Mouse (Mus musculus): ENCODE measurements around the gene Zbtb46. TPM values are rescaled to one million over a fixed set of nuclear protein-coding genes. Genes with fewer than 3 reads are reported as not detected.

Gene Zbtb46
- polyA plus RNA-seq, 1 experiment = 4.6 TPM

GRCm38 (mm10) chr2:181364487-181364859, 94.8 kb downstream of the Zbtb46 start:
- DNase-seq (ENCODE audit: low spot score) = no peak

- DNase-seq (ENCODE audit: low spot score) = no peak
Observed at GRCm38 (mm10) chr2:181363946-181364345, 95.3 kb downstream of the Zbtb46 start.

DNA sequence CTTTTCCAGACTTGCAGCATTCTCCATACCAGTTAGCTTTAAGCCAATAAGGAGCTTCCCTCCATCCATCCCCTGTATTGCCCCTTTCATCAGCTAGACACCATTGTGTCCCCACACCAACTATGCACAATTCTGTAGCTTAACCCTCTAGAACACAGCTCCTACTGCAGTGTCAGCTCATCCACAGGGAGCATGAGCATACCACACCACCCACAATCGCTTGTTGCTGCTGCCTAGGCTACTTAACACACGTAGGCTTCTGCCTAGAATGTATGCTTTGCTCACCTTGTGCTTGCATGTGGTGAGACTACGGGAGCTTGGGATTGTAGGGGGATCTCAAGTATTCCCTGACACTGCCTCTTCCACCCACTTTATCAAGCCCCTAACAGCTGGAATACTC, 102.4 kb downstream of the Zbtb46 start:
- no peak for DNase-seq (ENCODE audit: low spot score)

- no peak for DNase-seq (ENCODE audit: low spot score)
Observed at GRCm38 (mm10) chr2:181342766-181343165, 116.5 kb downstream of the Zbtb46 start.

- no peak for DNase-seq (ENCODE audit: low spot score)
Observed at GRCm38 (mm10) chr2:181340426-181340825, 118.8 kb downstream of the Zbtb46 start.

Other genes with a start within 250 kb of the Zbtb46 start
- 0.49 and 0.51 TPM in 2 replicates for gene Srms, start 246.2 kb downstream of the Zbtb46 start, polyA plus RNA-seq (2012; rRNA removed)
- gene Fndc11, start 239.4 kb downstream of the Zbtb46 start, polyA plus RNA-seq (2012; rRNA removed) = 0.23 and 0.27 TPM in 2 replicates
- gene Helz2, start 217.4 kb downstream of the Zbtb46 start, polyA plus RNA-seq (2012; rRNA removed) = 10.9 and 11.4 TPM in 2 replicates
- 18.1 and 21.0 TPM in 2 replicates for gene Gmeb2, start 171.4 kb downstream of the Zbtb46 start, polyA plus RNA-seq (2012; rRNA removed)
- gene Stmn3, start 144.9 kb downstream of the Zbtb46 start, polyA plus RNA-seq (2012; rRNA removed) = 1.1 and 1.3 TPM in 2 replicates
- gene Rtel1, start 139.7 kb downstream of the Zbtb46 start, polyA plus RNA-seq (2012; rRNA removed) = 42.1 and 55.2 TPM in 2 replicates
- gene Zgpat, start 94.5 kb downstream of the Zbtb46 start, polyA plus RNA-seq (2012; rRNA removed) = 36.7 and 41.9 TPM in 2 replicates
- gene Arfrp1, start 94.0 kb downstream of the Zbtb46 start, polyA plus RNA-seq (2012; rRNA removed) = 67.5 and 73.0 TPM in 2 replicates
- gene Lime1, start 79.3 kb downstream of the Zbtb46 start, polyA plus RNA-seq (2012; rRNA removed) = 26.6 and 36.3 TPM in 2 replicates
- not detected in 2 replicates for gene Abhd16b, start 33.8 kb upstream of the Zbtb46 start, polyA plus RNA-seq (2012; rRNA removed)
- 118 and 128 TPM in 2 replicates for gene Tpd52l2, start 37.7 kb upstream of the Zbtb46 start, polyA plus RNA-seq (2012; rRNA removed)
- 51.2 and 52.7 TPM in 2 replicates for gene Dnajc5, start 61.1 kb upstream of the Zbtb46 start, polyA plus RNA-seq (2012; rRNA removed)
- 139 and 214 TPM in 2 replicates for gene Uckl1, start 125.5 kb upstream of the Zbtb46 start, polyA plus RNA-seq (2012; rRNA removed)
- gene Prpf6, start 132.4 kb upstream of the Zbtb46 start, polyA plus RNA-seq (2012; rRNA removed) = 30.7 and 40.9 TPM in 2 replicates
- gene Zfp512b, start 133.4 kb upstream of the Zbtb46 start, polyA plus RNA-seq (2012; rRNA removed) = 43.9 and 52.6 TPM in 2 replicates
- 14.7 and 20.2 TPM in 2 replicates for gene Samd10, start 139.8 kb upstream of the Zbtb46 start, polyA plus RNA-seq (2012; rRNA removed)
- 0.11 TPM in 1 of 2 replicates, not detected in the other for gene Gm29797, start 197.6 kb upstream of the Zbtb46 start, polyA plus RNA-seq (2012; rRNA removed)
- gene Sox18, start 212.2 kb upstream of the Zbtb46 start, polyA plus RNA-seq (2012; rRNA removed) = 20.0 and 27.2 TPM in 2 replicates
- gene Tcea2, start 220.9 kb upstream of the Zbtb46 start, polyA plus RNA-seq (2012; rRNA removed) = 27.8 and 38.0 TPM in 2 replicates
- gene Rgs19, start 234.6 kb upstream of the Zbtb46 start, polyA plus RNA-seq (2012; rRNA removed) = 40.4 and 51.8 TPM in 2 replicates
- not detected in 2 replicates for gene Lkaaear1, start 239.0 kb upstream of the Zbtb46 start, polyA plus RNA-seq (2012; rRNA removed)

Data from urinary bladder, adult 2 months (tissue).